Mouse (Mus musculus) fat pad, adult 2 months (tissue): ENCODE data around the gene Fgfr2.

Source experiments
- DNase-seq: peaks from one replicate; pipeline ENCODE4 v3.0.0-alpha.2; 2011; ENCODE audit warnings: low read depth, low spot score; ENCODE audit errors: extremely low read depth

The Fgfr2 gene

GRCm38 (mm10) chr7:132638446-132639087 is 484.6 kb downstream of the Fgfr2 start:
- no peak for DNase-seq

DNA sequence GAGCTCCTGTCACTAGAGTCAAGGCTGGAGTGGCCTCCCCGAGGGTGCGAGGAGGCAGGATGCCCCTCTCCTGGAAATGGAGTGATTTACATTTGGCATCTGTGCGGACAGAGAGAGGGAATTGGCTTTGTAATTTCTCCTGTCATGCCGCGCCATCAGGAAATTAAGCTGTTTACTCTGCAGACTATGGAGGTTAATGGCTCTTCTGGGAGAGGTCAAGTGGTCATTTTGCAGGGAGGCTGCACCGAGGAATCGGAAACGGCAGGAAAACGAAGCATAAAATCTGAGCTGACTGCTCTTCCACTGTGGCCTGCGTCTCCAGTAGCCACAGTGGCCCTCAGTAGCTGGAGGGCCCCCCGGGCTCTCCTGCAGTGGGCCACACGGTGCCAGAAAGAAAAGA is 485.9 kb downstream of the Fgfr2 start:
- no peak for DNase-seq

GRCm38 (mm10) chr7:132631313-132631712 is 491.8 kb downstream of the Fgfr2 start:
- no peak for DNase-seq

DNA sequence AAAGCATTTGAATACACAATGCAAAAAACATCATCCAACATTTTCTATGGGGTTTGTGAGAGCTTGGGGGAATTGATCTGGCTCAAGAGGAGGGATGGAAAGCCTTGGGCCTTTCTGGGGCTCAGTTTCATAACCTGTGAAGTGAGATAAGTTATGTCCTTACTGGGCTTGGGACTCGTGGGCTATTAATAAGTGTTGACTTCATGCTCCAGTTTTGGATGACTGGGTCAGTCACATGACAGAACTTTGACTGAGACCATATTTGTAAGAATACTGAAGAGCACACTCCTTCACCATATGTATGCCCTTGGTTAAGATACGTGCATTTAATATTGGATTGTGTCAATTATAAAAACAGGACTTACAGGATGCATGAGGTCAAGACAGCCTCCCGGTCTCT is 495.7 kb downstream of the Fgfr2 start:
- no peak for DNase-seq

- DNase-seq, result no peak
Measured at GRCm38 (mm10) chr7:132626174-132626573, 497.0 kb downstream of the Fgfr2 start.

DNA sequence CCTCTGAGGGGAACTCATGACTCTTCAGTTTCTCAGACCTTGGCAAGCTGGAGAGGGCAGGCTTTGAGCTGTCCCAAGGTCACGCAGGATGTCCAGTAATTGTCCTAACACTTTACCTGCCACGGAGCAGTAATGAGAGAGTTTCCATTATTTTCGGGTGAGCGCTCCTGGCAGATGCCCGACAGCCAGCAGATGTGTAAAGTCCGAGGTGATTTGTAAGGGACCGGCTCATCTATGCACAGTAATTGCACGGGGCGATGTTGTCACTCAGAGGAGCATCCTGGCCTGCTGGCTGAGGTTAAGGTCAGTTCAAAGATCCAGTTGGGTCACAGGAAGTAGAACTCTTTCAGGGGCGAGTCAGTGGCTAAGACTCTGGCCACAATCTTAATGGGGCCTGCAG is 499.0 kb downstream of the Fgfr2 start:
- DNase-seq, result no peak

GRCm38 (mm10) chr7:132619975-132620918 is 502.9 kb downstream of the Fgfr2 start:
- DNase-seq, result no peak

DNA sequence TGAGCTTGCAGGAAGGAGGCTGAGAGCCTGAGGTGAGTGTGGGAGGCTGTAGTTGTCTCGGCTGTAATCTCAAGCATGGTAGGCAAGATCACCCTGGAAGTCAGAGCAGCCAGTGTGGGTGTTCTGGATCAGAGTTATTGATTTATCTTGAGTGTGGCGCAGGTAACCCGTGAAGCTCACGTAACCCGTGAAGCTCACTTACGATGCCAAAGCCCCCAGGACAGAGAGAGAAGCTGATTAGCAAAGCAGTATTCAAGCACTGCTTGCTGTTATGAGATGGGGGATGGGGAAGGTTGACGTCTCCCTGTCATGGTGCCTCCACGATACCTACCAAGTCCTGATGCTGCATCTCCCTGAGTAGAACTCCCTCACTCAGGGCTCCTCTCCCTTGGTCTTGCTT is 503.6 kb downstream of the Fgfr2 start:
- DNase-seq, result peak; percentile 95

- DNase-seq, result peak; percentile 68
Measured at GRCm38 (mm10) chr7:132617021-132617564, 506.1 kb downstream of the Fgfr2 start.

DNA sequence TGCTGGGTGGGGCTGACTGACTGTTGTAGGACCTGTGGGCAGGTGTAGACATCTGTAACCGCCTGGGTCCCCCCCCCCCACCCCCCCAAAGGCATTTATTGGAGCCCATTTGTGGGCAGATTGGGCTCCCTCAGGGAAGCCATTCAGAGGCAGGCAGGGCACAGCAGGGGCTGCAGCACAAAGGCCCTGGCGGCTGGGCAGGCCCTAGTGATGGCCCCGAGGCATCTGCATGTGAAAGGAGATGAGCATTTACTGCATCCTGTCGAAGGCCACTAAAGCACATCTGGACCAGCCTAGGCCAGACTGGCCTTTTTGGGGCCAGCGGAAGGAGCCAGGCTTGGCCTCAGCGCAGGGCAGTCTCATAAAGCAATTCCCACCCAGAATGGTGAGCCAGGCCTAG is 506.8 kb downstream of the Fgfr2 start:
- no peak for DNase-seq

DNA sequence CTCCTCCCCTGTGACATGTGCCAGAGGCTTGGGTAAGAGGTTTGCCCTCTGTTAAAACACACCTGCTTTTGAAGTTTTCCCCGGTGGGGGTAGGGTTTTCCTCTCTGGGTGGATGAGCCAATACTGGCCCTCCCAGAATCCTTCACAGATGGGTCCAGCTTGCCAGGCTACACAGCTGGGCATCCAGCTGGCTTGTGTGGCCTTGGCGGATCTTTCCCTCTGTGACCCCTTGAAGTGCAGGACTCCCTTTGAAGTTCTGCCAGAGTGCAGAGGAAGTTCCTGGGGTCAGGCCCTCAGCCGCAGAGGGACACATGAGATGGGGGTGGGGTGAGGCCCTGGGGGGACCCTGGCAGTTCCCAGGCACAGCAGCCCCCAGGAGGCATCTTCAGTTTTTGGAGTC is 507.8 kb downstream of the Fgfr2 start:
- no peak for DNase-seq

DNA sequence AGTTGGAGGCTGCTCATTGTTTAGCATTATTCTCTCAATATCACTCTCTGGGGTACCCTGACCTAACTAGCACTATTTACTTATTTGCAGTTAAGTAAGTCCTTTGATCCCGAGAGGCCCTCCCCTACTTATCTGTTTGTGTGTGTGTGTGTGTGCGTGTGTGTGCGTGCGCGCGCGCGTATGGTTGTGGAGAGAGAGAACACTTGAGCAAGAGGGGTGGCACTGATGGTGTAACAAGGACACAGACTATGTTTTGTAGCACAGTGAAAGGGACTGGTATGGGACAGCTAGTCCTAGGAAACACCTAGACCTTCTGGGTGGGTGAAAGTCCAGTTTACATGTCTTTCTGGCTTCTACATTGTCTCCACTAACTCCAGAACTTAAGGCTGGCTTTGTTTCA is 511.6 kb downstream of the Fgfr2 start:
- no peak for DNase-seq

- DNase-seq, result no peak
Measured at GRCm38 (mm10) chr7:132610468-132611318, 512.5 kb downstream of the Fgfr2 start, which contains the start of gene Lhpp. TSS of gene Lhpp (plus strand) at chr7:132610638.

GRCm38 (mm10) chr7:132608316-132609020 is 514.7 kb downstream of the Fgfr2 start:
- DNase-seq, result no peak

- DNase-seq, result peak; percentile 99
Measured at GRCm38 (mm10) chr7:132605689-132606088, 517.5 kb downstream of the Fgfr2 start.

- DNase-seq, result peak; percentile 96
Measured at GRCm38 (mm10) chr7:132604720-132605119, 518.4 kb downstream of the Fgfr2 start.

DNA sequence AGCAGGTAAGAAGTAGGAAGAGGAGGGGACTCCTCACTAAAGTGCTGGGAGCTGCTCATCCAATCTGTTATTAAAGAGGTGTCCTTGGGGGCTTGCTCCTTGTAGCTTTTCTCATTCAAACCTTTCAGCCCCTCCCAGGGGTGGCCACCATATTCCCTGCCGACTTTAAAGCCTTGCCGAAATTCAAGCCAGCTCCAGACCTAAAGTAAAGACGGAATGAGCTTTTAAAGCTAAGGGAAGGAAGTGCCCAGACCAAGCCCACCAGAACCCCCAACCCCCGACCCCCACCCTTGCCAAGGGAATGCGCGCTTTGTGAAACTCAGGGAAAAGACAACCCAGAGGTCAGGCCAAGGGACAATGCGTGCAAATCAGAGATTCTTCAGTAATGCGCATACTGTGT is 522.2 kb downstream of the Fgfr2 start:
- DNase-seq, result no peak

DNA sequence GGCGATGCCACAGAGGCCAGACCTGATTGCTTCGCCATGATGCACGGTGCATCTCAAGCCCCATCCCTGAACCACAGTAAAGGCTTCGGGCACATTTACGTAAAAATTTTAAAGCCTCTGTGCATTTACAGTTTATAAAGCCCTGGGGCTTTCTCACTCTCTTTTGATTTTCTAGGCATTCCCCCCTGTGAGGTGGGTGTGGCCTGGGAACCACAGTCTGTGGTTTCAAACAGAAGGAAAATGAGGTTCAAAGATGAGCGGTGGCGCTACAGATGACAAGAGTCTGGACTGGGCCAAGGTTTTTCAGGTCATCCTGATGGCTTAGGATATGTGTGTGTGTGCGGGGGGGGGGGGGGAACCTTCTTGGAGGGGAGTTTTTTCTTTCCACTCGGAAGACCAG is 523.1 kb downstream of the Fgfr2 start:
- no peak for DNase-seq

GRCm38 (mm10) chr7:132599071-132599975 is 523.8 kb downstream of the Fgfr2 start, which contains the start of gene Nkx1-2:
TSS of gene Nkx1-2 (minus strand) at chr7:132599637.
- DNase-seq, result no peak
